Mouse (Mus musculus): ENCODE data around the gene Adam15. TPM values are rescaled to one million over a fixed set of nuclear protein-coding genes. Genes with fewer than 3 reads are reported as not detected.

The Adam15 gene
- polyA plus RNA-seq, 1 experiment from 2014 or later, result 32.2 TPM

GRCm38 (mm10) chr3:89391663-89392511 is 42.1 kb upstream of the Adam15 start:
- H3K27ac ChIP-seq (replicated peaks; ENCODE audit: low read depth, low read length), result 0 out of 2 replicates have a peak overlapping the region, but pooled peaks have one; percentile 2
- peak; percentile 60 for DNase-seq
- H3K4me1 ChIP-seq (ENCODE audit: control insufficient read depth, insufficient read depth, low read length), result peaks cover 45% of the 10 kb centered on the region

GRCm38 (mm10) chr3:89390699-89391662 is 41.2 kb upstream of the Adam15 start:
- Histone ChIP-seq H3K36me3 (ENCODE audit: control insufficient read depth, insufficient read depth, low read length) (no peaks in the 10 kb centered on the region), H3K9me3 (ENCODE audit: control insufficient read depth, low read length) (no peaks in the 10 kb centered on the region), H3K27me3 (ENCODE audit: control insufficient read depth, insufficient read depth, low read length) (peaks cover 12% of the 10 kb centered on the region; the same call in 1 of the 2 replicates), H3K27ac (replicated peaks; ENCODE audit: low read depth, low read length) (no peak overlapping the region), H3K9ac (replicated peaks; ENCODE audit: low read length) (peak overlapping the region; percentile 54), H3K4me1 (ENCODE audit: control insufficient read depth, insufficient read depth, low read length) (peaks cover 41% of the 10 kb centered on the region), H3K4me3 (replicated peaks; ENCODE audit: low read depth, low read length) (peak overlapping the region; percentile 50), H3K4me2 (ENCODE audit: low read length) (peak overlapping the region; percentile 100)
- ATAC-seq (ENCODE audit: low FRiP score, low TSS enrichment), result no peak
- 11% methylated on average over 19 of the region's 19 CpGs for WGBS
- no peak for DNase-seq

More at GRCm38 (mm10) chr3:89391663-89392511, 42.1 kb upstream of the Adam15 start:
- no peak for ATAC-seq (ENCODE audit: low FRiP score, low TSS enrichment)
- no peaks in the 10 kb centered on the region for H3K9me3 ChIP-seq (ENCODE audit: control insufficient read depth, low read length)
- H3K4me3 ChIP-seq (replicated peaks; ENCODE audit: low read depth, low read length), result peak overlapping the region; percentile 50
- no peaks in the 10 kb centered on the region for H3K36me3 ChIP-seq (ENCODE audit: control insufficient read depth, insufficient read depth, low read length)
- peak overlapping the region; percentile 100 for H3K4me2 ChIP-seq (ENCODE audit: low read length)
- peaks cover 15% of the 10 kb centered on the region; the same call in 1 of the 2 replicates for H3K27me3 ChIP-seq (ENCODE audit: control insufficient read depth, insufficient read depth, low read length)
- WGBS, result under 1% methylated on average over 56 of the region's 56 CpGs
- H3K9ac ChIP-seq (replicated peaks; ENCODE audit: low read length), result peak overlapping the region; percentile 54

- Histone ChIP-seq H3K4me1 (ENCODE audit: control insufficient read depth, insufficient read depth, low read length) (peaks cover 33% of the 10 kb centered on the region), H3K4me2 (ENCODE audit: low read length) (no peak overlapping the region), H3K9me3 (ENCODE audit: control insufficient read depth, low read length) (no peaks in the 10 kb centered on the region), H3K27ac (replicated peaks; ENCODE audit: low read depth, low read length) (no peak overlapping the region), H3K36me3 (ENCODE audit: control insufficient read depth, insufficient read depth, low read length) (no peaks in the 10 kb centered on the region), H3K4me3 (replicated peaks; ENCODE audit: low read depth, low read length) (no peak overlapping the region), H3K9ac (replicated peaks; ENCODE audit: low read length) (no peak overlapping the region), H3K27me3 (ENCODE audit: control insufficient read depth, insufficient read depth, low read length) (0 out of 2 replicates have a peak, but pooled peaks cover 3% of the 10 kb centered on the region)
- DNase-seq (peak; percentile 31), ATAC-seq (ENCODE audit: low FRiP score, low TSS enrichment) (no peak)
- WGBS, result 64% methylated on average over 5 of the region's 5 CpGs
These were observed 40.3 kb upstream of the Adam15 start for GRCm38 (mm10) chr3:89390111-89390515.

GRCm38 (mm10) chr3:89388901-89389740 is 39.3 kb upstream of the Adam15 start:
- WGBS, result 59% methylated on average over 6 of the region's 6 CpGs
- DNase-seq (peak; percentile 79), ATAC-seq (ENCODE audit: low FRiP score, low TSS enrichment) (no peak)
- Histone ChIP-seq H3K27ac (replicated peaks; ENCODE audit: low read depth, low read length) (no peak overlapping the region), H3K9me3 (ENCODE audit: control insufficient read depth, low read length) (no peaks in the 10 kb centered on the region), H3K4me2 (ENCODE audit: low read length) (no peak overlapping the region), H3K9ac (replicated peaks; ENCODE audit: low read length) (no peak overlapping the region), H3K4me3 (replicated peaks; ENCODE audit: low read depth, low read length) (no peak overlapping the region), H3K4me1 (ENCODE audit: control insufficient read depth, insufficient read depth, low read length) (peaks cover 24% of the 10 kb centered on the region), H3K27me3 (ENCODE audit: control insufficient read depth, insufficient read depth, low read length) (no peaks in the 10 kb centered on the region), H3K36me3 (ENCODE audit: control insufficient read depth, insufficient read depth, low read length) (no peaks in the 10 kb centered on the region)

GRCm38 (mm10) chr3:89388134-89388881 is 38.5 kb upstream of the Adam15 start:
- no peak for ATAC-seq (ENCODE audit: low FRiP score, low TSS enrichment)
- Histone ChIP-seq H3K36me3 (ENCODE audit: control insufficient read depth, insufficient read depth, low read length) (no peaks in the 10 kb centered on the region), H3K9ac (replicated peaks; ENCODE audit: low read length) (no peak overlapping the region), H3K9me3 (ENCODE audit: control insufficient read depth, low read length) (no peaks in the 10 kb centered on the region), H3K4me1 (ENCODE audit: control insufficient read depth, insufficient read depth, low read length) (peaks cover 24% of the 10 kb centered on the region), H3K27me3 (ENCODE audit: control insufficient read depth, insufficient read depth, low read length) (no peaks in the 10 kb centered on the region), H3K4me2 (ENCODE audit: low read length) (no peak overlapping the region), H3K27ac (replicated peaks; ENCODE audit: low read depth, low read length) (no peak overlapping the region), H3K4me3 (replicated peaks; ENCODE audit: low read depth, low read length) (no peak overlapping the region)
- DNase-seq, result peak; percentile 24
- 75% methylated on average over 11 of the region's 11 CpGs for WGBS

GRCm38 (mm10) chr3:89387632-89388031 is 37.8 kb upstream of the Adam15 start:
- DNase-seq (no peak), ATAC-seq (ENCODE audit: low FRiP score, low TSS enrichment) (no peak)
- H3K27me3 ChIP-seq (ENCODE audit: control insufficient read depth, insufficient read depth, low read length), result no peaks in the 10 kb centered on the region
- H3K4me1 ChIP-seq (ENCODE audit: control insufficient read depth, insufficient read depth, low read length), result peaks cover 20% of the 10 kb centered on the region
- no peaks in the 10 kb centered on the region for H3K36me3 ChIP-seq (ENCODE audit: control insufficient read depth, insufficient read depth, low read length)
- H3K27ac ChIP-seq (replicated peaks; ENCODE audit: low read depth, low read length), result no peak overlapping the region
- H3K4me3 ChIP-seq (replicated peaks; ENCODE audit: low read depth, low read length), result no peak overlapping the region
- no peak overlapping the region for H3K9ac ChIP-seq (replicated peaks; ENCODE audit: low read length)
- no peak overlapping the region for H3K4me2 ChIP-seq (ENCODE audit: low read length)
- WGBS, result 77% methylated on average over 9 of the region's 11 CpGs
- H3K9me3 ChIP-seq (ENCODE audit: control insufficient read depth, low read length), result no peaks in the 10 kb centered on the region

GRCm38 (mm10) chr3:89386438-89387420 is 36.9 kb upstream of the Adam15 start:
- Histone ChIP-seq H3K27me3 (ENCODE audit: control insufficient read depth, insufficient read depth, low read length) (no peaks in the 10 kb centered on the region), H3K4me3 (replicated peaks; ENCODE audit: low read depth, low read length) (no peak overlapping the region), H3K4me2 (ENCODE audit: low read length) (no peak overlapping the region), H3K27ac (replicated peaks; ENCODE audit: low read depth, low read length) (no peak overlapping the region), H3K9ac (replicated peaks; ENCODE audit: low read length) (no peak overlapping the region), H3K9me3 (ENCODE audit: control insufficient read depth, low read length) (no peaks in the 10 kb centered on the region), H3K4me1 (ENCODE audit: control insufficient read depth, insufficient read depth, low read length) (peaks cover 11% of the 10 kb centered on the region), H3K36me3 (ENCODE audit: control insufficient read depth, insufficient read depth, low read length) (no peaks in the 10 kb centered on the region)
- WGBS, result 56% methylated on average over 17 of the region's 17 CpGs
- no peak for ATAC-seq (ENCODE audit: low FRiP score, low TSS enrichment)
- no peak for DNase-seq
